Mouse (Mus musculus): ENCODE measurements around the gene Clmn.

DNA sequence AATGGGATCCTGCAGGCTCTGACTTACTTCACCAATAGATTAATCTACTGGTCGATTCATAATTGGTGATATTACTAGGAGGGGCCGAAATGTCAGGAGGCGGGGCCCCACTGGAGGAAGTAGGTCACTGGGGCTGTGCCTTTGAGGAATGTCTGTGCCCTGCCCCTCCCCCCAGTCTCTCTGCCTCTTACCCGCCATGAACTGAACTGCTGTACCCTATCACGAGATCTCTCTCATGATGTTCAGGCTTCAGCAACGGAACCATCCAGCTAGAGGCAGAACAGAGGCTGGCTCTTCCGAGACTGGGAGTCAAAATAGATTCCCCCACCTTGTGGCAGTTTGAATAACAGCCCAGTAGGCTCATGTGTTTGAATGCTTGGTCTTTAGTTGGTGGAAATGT, 106.8 kb downstream of the Clmn start:
- TF ChIP-seq EP300 (IDR thresholded peaks at IDR 0.05; ENCODE audit: insufficient read depth, low read depth, low read length) = no peak
- no peak for TF ChIP-seq POLR2A (IDR thresholded peaks at IDR 0.05; ENCODE audit: insufficient read depth, low read depth, low read length)
- no peak for TF ChIP-seq CTCF (IDR thresholded peaks at IDR 0.05)

Measured in heart, adult 2 months (tissue).